Mouse (Mus musculus): ENCODE data around the gene B3galt4. TPM values are rescaled to one million over a fixed set of nuclear protein-coding genes. Genes with fewer than 3 reads are reported as not detected.
A peak's percentile ranks its signal among the peaks of the same experiment; 100 is the strongest.

The B3galt4 gene
- polyA plus RNA-seq, 1 experiment from 2014 or later: 3.9 TPM

DNA sequence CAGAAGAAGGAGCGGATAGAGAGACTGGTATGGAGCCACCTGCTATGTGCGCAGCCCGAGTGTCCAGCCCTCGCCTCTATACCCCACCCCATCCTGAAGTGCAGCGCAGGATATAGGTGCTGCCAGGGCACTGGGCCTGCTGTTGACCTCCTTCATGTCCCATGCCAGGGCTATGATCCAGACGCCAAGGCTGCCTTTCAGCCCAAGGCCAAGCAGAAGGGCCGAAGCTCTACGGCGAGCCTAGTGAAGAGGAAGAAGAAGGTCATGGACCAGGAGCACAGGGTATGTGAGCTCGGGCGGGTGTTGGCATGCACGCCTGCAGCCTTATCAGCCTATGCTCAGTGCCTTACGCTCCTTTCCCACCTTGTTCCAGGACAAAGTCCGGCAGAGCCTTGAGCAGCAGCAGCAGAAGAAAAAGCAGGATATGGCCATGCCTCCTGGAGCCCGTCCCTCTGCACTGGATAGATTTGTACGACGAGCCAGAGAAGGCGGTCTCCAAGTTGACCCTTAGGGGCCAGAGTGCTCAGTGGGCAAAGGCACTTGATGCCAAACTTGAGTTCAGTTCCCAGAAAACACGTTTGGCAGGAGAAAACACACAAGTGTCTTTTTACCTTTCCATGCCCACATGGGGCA, 2.3 kb downstream of the B3galt4 start:
- WGBS: 92% methylated on average over 19 of the region's 19 CpGs
- Histone ChIP-seq H3K4me1 (peaks cover 44% of the 10 kb centered on the region), H3K36me3 (peaks cover 97% of the 10 kb centered on the region), H3K4me3 (no peak overlapping the region), H3K27me3 (ENCODE audit: low read depth, poor library complexity, severe bottlenecking) (no peaks in the 10 kb centered on the region), H3K9me3 (replicated peaks) (no peaks in the 10 kb centered on the region), H3K27ac (no peak overlapping the region)
- DNase-seq (ENCODE audit: low spot score): no peak

DNA sequence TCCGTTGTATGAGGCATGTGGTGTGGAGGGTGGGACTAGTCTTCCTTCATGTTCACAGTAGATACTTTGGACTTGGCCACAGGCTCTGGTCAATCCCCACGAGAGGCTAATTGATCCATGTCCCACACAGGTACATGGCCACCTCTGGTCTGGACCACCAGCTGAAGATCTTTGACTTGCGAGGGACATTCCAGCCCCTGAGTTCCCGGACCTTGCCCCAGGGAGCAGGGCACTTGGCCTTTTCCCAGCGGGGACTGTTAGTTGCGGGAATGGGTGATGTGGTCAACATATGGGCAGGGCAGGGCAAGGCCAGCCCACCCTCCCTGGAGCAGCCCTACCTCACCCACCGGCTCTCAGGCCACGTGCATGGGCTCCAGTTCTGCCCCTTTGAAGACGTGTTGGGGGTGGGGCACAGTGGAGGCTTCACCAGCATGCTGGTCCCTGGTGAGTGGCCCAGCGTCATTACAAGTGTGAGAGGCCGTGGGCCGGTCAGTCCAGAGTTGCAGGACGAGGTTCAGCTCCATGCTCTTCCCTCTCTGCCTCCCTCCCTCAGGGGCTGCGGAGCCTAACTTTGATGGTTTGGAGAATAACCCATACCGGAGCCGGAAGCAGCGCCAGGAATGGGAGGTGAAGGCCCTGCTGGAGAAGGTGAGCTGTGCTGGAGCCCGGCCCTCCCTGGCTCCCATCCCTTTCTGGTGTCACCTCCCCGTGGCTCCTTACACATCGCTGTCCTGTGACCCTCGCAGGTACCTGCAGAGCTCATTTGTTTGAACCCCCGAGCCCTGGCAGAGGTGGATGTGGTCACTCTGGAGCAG, 3.0 kb downstream of the B3galt4 start:
- Histone ChIP-seq H3K36me3 (peaks cover 96% of the 10 kb centered on the region), H3K4me1 (peaks cover 37% of the 10 kb centered on the region), H3K9me3 (replicated peaks) (no peaks in the 10 kb centered on the region), H3K27me3 (ENCODE audit: low read depth, poor library complexity, severe bottlenecking) (no peaks in the 10 kb centered on the region), H3K27ac (no peak overlapping the region), H3K4me3 (no peak overlapping the region)
- WGBS: 87% methylated on average over 22 of the region's 22 CpGs
- no peak for DNase-seq (ENCODE audit: low spot score)

- Histone ChIP-seq H3K9me3 (replicated peaks) (no peaks in the 10 kb centered on the region), H3K4me3 (no peak overlapping the region), H3K27ac (no peak overlapping the region), H3K27me3 (ENCODE audit: low read depth, poor library complexity, severe bottlenecking) (no peaks in the 10 kb centered on the region), H3K36me3 (peaks cover 96% of the 10 kb centered on the region), H3K4me1 (peaks cover 30% of the 10 kb centered on the region)
- no peak for DNase-seq (ENCODE audit: low spot score)
- 97% methylated on average over 10 of the region's 10 CpGs for WGBS
Observed at GRCm38 (mm10) chr17:33947430-33948089, 3.7 kb downstream of the B3galt4 start.

- no peak overlapping the region for H3K27ac ChIP-seq
- no peak for DNase-seq (ENCODE audit: low spot score)
- no peak overlapping the region for H3K4me3 ChIP-seq
- H3K9me3 ChIP-seq (replicated peaks): no peaks in the 10 kb centered on the region
- peaks cover 24% of the 10 kb centered on the region for H3K4me1 ChIP-seq
- WGBS: 96% methylated on average over 15 of the region's 15 CpGs
- H3K27me3 ChIP-seq (ENCODE audit: low read depth, poor library complexity, severe bottlenecking): no peaks in the 10 kb centered on the region
- peaks cover 75% of the 10 kb centered on the region for H3K36me3 ChIP-seq
Observed at GRCm38 (mm10) chr17:33943454-33943853, 7.8 kb downstream of the B3galt4 start.

DNA sequence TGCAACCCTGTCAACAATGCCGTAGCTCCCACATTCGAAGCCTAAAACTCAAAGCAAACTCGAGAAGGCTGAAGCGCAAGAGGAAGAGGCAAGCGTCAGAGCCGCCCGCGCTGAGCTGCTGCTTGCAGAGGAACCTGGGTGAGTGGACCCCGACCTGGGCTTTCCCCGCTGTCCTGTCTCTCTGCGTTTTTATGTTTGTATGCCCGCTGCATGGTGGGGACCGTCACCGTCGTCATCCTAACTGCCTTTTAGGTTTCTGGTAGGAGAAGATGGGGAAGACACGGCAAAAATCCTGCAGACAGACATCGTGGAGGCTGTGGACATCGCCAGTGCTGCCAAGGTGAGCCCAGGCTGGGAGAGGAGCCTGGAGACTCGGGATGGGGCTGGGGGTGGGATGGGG, 9.9 kb downstream of the B3galt4 start:
- Histone ChIP-seq H3K4me1 (peaks cover 24% of the 10 kb centered on the region), H3K27ac (no peak overlapping the region), H3K4me3 (peak overlapping the region; percentile 90), H3K9me3 (replicated peaks) (no peaks in the 10 kb centered on the region), H3K36me3 (peaks cover 74% of the 10 kb centered on the region), H3K27me3 (ENCODE audit: low read depth, poor library complexity, severe bottlenecking) (no peaks in the 10 kb centered on the region)
- DNase-seq (ENCODE audit: low spot score): no peak
- 60% methylated on average over 19 of the region's 19 CpGs for WGBS

GRCm38 (mm10) chr17:33940981-33941380, 10.3 kb downstream of the B3galt4 start:
- DNase-seq (ENCODE audit: low spot score): no peak
- peak overlapping the region; percentile 90 for H3K4me3 ChIP-seq
- peaks cover 24% of the 10 kb centered on the region for H3K4me1 ChIP-seq
- H3K27me3 ChIP-seq (ENCODE audit: low read depth, poor library complexity, severe bottlenecking): no peaks in the 10 kb centered on the region
- peak overlapping the region; percentile 86 for H3K27ac ChIP-seq
- H3K36me3 ChIP-seq: peaks cover 74% of the 10 kb centered on the region
- no peaks in the 10 kb centered on the region for H3K9me3 ChIP-seq (replicated peaks)
- WGBS: 2% methylated on average over 26 of the region's 26 CpGs

DNA sequence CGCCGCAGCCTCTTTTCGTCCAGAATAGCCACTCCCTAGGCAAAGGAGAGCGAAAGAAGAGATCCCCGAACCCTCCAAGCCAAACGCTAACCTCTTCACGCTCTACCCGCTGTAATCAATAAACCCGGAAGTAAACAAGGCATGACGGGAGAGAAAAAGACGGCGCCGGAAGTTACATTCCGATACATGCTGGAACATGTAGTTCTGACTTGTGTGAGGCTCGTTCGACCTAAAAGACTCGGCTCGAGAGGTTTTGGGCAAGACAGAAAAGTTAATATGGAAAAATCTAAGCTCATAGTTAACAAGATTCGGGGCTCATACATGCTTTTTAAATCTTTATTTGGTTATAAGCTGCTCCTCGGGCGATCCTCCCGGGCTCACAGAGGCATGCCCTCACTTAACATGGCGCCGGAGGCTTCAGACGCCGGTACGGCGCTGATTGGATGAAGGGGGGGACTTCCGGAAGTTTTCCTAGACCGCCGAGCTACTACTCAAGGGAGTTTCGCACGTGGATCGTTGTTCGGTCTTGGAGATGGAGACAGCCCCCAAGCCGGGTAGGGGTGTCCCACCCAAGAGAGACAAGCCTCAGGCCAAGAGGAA, 11.0 kb downstream of the B3galt4 start, which contains the start of the genes Pfdn6 and Wdr46:
Gene Pfdn6 (minus strand): TSS at position 138 of the 600 bp plus-strand sequence.
Gene Wdr46 (plus strand): TSS at position 455 of the 600 bp plus-strand sequence.
- H3K9me3 ChIP-seq (replicated peaks): no peaks in the 10 kb centered on the region
- peak within 1 kb of the TSS; percentile 90 for H3K4me3 ChIP-seq
- peaks cover 24% of the 10 kb centered on the region for H3K4me1 ChIP-seq
- H3K27me3 ChIP-seq (ENCODE audit: low read depth, poor library complexity, severe bottlenecking): no peaks in the 10 kb centered on the region
- WGBS: under 1% methylated on average over 36 of the region's 36 CpGs
- H3K27ac ChIP-seq: peak within 1 kb of the TSS; percentile 86
- peak; percentile 87 for DNase-seq (ENCODE audit: low spot score)
- peaks cover 74% of the 10 kb centered on the region for H3K36me3 ChIP-seq

DNA sequence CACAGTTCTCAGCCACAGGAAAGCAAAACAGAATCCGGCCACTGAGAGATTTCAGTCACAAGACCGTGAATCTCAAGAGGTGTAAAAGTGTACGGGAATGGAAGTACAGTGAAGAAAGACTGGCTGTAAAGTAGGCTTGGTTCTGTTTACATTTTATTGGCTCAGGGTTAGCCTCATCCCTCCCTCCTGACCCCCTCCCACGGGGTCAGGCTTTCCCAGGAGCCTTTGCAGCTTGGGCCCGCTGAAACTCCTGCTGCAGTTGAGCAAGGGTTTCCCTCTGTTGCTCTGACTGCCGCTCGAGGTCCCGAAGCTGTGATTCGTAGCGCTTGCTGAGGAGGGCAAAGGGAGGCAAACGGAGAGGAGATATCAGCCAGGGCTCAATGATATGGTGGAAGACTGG, 12.5 kb downstream of the B3galt4 start:
- Histone ChIP-seq H3K27ac (no peak overlapping the region), H3K27me3 (ENCODE audit: low read depth, poor library complexity, severe bottlenecking) (no peaks in the 10 kb centered on the region), H3K9me3 (replicated peaks) (no peaks in the 10 kb centered on the region), H3K4me1 (peaks cover 24% of the 10 kb centered on the region), H3K36me3 (peaks cover 75% of the 10 kb centered on the region), H3K4me3 (peak overlapping the region; percentile 90)
- 79% methylated on average over 11 of the region's 11 CpGs for WGBS
- no peak for DNase-seq (ENCODE audit: low spot score)

DNA sequence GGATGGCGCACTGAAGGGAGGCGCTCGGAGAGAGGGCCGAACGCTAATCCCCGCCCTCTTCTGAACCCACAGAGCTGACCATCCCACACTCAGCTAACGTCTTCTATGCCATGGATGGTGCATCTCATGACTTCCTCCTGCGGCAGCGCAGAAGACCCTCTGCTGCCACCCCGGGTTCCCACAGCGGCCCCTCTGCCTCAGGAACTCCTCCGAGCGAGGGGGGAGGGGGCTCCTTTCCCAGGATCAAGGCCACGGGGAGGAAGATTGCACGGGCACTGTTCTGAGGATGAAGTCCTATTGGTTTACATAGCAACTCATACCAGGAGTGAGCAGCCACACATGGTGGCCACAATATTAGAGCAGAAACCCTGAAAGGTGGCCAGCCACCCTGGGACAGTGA, 14.3 kb downstream of the B3galt4 start:
- no peaks in the 10 kb centered on the region for H3K9me3 ChIP-seq (replicated peaks)
- no peak overlapping the region for H3K4me3 ChIP-seq
- peaks cover 22% of the 10 kb centered on the region for H3K4me1 ChIP-seq
- no peaks in the 10 kb centered on the region for H3K27me3 ChIP-seq (ENCODE audit: low read depth, poor library complexity, severe bottlenecking)
- no peak overlapping the region for H3K27ac ChIP-seq
- 84% methylated on average over 15 of the region's 15 CpGs for WGBS
- peaks cover 75% of the 10 kb centered on the region for H3K36me3 ChIP-seq
- DNase-seq (ENCODE audit: low spot score): no peak

GRCm38 (mm10) chr17:33935422-33936055, 15.7 kb downstream of the B3galt4 start:
- peaks cover 22% of the 10 kb centered on the region for H3K4me1 ChIP-seq
- peak overlapping the region; percentile 20 for H3K4me3 ChIP-seq
- peaks cover 5% of the 10 kb centered on the region; the same call in 1 of the 2 replicates for H3K27me3 ChIP-seq (ENCODE audit: low read depth, poor library complexity, severe bottlenecking)
- H3K9me3 ChIP-seq (replicated peaks): no peaks in the 10 kb centered on the region
- H3K27ac ChIP-seq: no peak overlapping the region
- 89% methylated on average over 21 of the region's 21 CpGs for WGBS
- no peak for DNase-seq (ENCODE audit: low spot score)
- peaks cover 71% of the 10 kb centered on the region for H3K36me3 ChIP-seq

GRCm38 (mm10) chr17:33932970-33933369, 18.3 kb downstream of the B3galt4 start:
- Histone ChIP-seq H3K4me1 (peaks cover 30% of the 10 kb centered on the region), H3K4me3 (peak overlapping the region; percentile 1; the same call in 1 of the 2 replicates), H3K36me3 (peaks cover 59% of the 10 kb centered on the region), H3K27me3 (ENCODE audit: low read depth, poor library complexity, severe bottlenecking) (peaks cover 5% of the 10 kb centered on the region; the same call in 1 of the 2 replicates), H3K27ac (no peak overlapping the region), H3K9me3 (replicated peaks) (no peaks in the 10 kb centered on the region)
- no peak for DNase-seq (ENCODE audit: low spot score)
- 92% methylated on average over 15 of the region's 15 CpGs for WGBS

GRCm38 (mm10) chr17:33932448-33932847, 18.8 kb downstream of the B3galt4 start:
- Histone ChIP-seq H3K9me3 (replicated peaks) (no peaks in the 10 kb centered on the region), H3K36me3 (peaks cover 59% of the 10 kb centered on the region), H3K27ac (no peak overlapping the region), H3K4me3 (no peak overlapping the region), H3K27me3 (ENCODE audit: low read depth, poor library complexity, severe bottlenecking) (peaks cover 5% of the 10 kb centered on the region; the same call in 1 of the 2 replicates), H3K4me1 (peaks cover 34% of the 10 kb centered on the region)
- WGBS: 91% methylated on average over 14 of the region's 14 CpGs
- DNase-seq (ENCODE audit: low spot score): no peak
